Mouse (Mus musculus): ENCODE data around the gene Crat.
A peak's percentile ranks its signal among the peaks of the same experiment; 100 is the strongest.

Gene Crat

DNA sequence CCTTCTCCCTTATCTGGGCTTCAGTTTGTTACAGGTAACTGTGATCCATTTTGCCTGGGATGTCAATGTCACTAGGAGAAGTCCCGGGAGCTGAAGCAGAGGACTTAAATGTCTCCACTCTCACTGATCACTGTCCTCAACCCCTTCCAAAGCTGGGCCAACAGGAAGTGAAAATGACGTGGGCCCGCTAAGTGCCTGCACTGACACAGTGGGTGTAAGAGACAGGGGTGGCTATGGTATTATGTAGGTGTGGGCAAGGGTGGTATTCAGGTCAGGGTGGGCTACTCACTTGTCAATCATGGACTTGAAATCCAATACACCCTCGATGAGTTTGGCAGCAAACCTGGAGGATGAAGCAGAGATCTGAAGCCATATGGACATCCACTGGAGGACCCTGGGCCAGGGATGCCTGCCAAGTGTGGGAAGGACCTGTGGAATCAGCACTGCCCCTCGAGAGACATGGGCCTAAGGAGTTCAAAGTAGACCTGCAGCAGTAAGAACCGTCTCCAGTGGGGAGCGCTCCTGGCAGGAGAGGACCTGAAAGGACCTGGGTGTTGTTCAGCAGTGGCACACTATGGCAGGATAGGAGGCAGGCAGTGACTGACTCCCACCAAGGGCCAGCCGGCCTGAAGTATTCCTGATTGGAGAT lies 7.0 kb downstream of the Crat start:
- DNase-seq (ENCODE audit: low spot score in 2 of 2): no peak

DNA sequence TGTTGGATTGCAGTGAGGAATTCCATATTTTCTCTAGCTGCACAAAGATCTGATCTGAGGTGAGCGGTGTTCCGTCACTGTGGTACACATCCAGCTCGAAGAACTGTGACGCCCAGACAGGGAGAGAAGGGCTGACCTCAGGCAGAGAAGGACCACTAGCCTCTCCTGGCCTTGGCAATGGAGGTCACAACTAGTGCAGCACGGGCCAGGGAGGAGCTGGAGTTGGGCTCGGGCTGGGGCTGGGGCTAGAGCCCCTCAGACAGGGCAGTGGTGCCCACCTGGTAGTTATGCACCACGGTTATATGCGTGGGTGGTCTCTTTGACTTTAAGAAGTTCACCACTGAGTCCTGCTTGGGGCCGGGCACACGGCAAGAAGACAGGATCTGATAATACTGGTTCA lies 7.8 kb downstream of the Crat start:
- no peak for DNase-seq (ENCODE audit: low spot score in 2 of 2)

DNA sequence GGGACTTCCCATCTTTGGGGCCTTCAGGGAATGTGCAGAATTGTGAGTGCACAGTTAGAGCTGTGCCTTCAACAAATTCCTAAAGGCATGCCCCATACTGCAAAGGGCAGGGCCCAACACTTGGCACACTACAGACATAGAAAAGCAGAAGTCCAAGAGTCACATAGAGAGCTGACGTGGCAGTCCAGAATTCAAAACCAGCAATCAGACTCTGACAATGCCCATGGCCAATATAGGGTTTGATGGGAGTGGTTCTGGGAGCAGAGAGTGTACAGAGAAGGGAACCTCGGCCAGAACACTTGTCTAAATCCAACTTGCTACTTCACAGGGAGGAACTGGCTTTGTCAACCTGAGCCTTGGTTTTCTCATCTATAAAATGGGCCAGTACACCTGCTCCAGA lies 8.4 kb downstream of the Crat start:
- DNase-seq (ENCODE audit: low spot score in 2 of 2): no peak

DNA sequence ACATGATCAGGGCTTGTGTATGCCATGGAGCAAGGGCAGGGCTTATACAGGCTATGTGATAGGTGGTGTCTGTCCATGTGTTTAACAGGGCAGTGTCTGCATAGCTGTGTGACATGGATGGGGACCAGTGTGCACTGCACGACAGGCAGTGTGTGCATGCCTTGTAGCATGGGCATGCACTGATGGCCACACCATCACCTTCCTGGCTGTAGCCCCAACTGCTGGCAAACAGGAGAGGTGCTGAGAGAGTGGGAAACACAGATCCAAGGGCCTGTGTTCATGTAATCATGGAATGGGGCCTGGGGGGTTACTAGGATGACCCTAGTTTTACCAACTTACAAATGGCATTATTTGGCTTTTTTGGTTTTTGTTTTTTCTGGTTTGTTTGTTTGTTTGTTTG lies 11.7 kb downstream of the Crat start:
- DNase-seq (ENCODE audit: low spot score in 2 of 2): no peak

DNA sequence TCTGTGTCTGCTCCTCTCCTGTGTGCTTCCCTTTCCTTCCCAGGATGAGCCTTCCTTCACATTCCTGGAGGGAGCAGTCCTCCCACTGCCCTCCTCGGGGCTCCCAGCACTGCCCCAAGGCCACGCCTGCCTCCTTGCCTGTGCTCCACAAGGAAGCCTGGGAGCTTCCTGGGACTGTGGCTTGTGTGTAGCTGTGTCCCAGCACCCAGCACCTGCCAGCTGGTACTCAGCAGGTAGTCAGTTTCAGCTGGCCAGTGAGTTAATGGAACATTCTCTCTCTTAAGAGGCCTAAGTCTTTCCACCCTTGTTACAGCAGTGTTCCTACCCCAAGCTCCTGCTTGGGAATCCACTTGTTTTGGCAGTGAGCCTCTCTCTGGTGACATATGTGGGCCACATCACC lies 12.8 kb downstream of the Crat start:
- DNase-seq (ENCODE audit: low spot score in 2 of 2): no peak

DNA sequence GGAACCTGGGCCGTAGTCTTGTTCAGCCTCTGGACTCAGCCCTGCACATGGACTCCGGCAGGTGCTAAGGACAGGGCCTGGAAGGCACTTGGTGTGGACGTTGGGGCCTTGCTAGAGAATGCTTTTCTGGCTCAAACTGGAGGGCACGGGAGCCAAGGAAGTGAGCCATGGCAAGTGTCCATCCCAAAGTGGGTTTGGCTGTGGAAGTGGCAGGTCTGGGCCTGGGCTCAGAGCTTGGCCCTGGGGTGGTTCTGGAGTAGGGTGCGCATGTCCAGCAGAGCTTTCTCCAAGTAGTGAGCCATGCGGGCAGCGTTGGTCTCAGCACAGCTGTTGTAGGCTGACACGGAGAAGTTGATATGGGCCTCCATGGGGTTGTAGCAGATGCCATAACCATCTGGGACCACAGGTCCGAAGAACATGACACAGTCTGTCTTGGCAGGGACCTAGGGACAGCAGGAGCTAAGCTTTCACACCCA lies 13.2 kb downstream of the Crat start:
- no peak for DNase-seq (ENCODE audit: low spot score in 2 of 2)

DNA sequence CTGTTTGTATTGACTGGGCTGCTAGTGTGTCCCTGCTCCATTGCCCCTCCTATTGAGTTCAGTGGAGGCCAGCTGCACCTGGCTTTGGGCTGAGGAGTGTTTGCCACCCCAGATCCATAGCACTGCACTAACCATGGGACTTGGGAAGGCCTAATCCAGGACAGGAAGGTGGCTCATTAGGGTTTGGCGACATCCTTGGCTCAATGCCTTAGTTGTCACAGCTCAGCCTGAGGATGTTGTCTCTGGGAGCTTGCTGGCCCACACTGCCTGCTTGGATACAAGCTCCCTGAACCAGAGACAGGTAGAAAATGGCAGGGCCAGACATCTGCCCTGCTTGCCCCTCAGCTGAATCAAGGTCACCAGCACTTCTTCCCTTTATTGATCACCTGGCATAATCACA lies 14.0 kb downstream of the Crat start:
- DNase-seq (ENCODE audit: low spot score in 2 of 2): no peak

DNA sequence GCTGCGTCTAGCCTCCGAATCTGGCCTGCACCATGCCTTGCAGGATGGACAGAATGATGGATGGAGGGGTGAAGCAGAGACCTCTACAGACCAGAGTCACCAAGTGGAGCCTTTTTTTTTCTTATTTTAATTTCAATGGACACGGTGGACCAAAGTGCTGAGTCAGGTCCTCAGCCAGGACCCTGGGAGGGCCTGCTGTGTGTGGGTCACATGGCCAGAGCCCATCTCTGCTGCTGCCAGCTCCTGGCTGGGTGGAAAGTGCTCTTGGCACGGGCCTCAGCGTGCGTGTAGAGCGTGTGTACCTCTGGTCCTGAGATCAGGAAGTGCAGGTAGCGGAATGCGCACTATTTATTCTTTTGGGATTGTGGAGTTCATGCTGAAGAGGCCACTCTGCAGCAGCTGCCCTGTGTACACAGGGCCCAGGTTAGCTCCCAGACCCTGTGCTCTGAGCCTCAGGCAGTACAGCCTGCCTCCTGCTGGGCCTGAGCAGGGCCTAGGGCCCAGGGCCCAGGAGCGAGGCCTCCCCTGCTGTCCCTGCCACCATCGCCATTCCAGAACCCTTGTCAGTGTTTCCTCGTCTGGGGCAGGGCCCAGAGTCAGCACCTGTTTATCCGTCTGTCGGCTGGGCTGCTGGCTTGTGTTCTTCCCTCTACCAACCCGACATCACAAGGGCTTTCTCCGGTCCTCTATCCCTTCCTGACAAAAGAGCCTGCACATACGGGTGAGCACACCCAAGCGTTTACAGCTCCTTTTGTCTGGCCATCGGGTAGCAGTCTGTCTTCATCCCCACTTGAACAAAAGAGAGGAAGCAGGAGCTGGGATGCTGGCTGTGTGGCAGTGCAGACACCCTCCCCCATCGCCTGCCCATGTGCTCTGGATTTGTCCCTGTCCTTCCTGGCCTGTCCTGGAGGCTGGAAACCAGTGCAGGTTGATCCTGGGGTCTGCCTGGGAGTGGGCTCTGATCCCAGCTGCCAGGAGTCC lies 16.1 kb downstream of the Crat start:
- no peak for DNase-seq (ENCODE audit: low spot score in 2 of 2)

DNA sequence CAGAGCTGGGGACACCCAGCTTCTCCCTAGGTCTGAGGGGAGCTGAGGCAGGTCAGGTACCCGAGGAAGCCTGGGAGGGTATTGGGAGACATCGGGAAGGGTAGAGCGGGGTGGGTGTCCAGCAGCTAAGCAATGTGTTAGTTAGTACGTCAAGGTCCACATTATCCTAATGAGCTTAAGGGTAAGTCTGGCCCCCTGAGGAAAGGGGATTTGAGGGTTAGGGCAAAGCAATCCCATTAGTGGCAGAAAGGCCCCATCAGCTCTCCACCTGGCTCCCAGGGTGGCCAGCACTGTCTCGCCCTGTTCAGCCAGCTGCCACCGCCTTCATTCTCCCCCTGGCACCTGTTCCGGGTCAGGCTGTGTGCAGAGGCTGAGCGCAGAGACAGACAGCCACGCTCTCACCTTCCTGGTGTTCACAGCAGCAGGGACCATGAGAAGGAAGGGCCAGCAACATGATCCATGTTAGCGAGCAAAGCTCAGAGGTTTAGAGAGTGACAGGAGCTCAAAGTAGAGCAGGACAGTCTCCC lies 17.6 kb downstream of the Crat start:
- DNase-seq (ENCODE audit: low spot score in 2 of 2): no peak

DNA sequence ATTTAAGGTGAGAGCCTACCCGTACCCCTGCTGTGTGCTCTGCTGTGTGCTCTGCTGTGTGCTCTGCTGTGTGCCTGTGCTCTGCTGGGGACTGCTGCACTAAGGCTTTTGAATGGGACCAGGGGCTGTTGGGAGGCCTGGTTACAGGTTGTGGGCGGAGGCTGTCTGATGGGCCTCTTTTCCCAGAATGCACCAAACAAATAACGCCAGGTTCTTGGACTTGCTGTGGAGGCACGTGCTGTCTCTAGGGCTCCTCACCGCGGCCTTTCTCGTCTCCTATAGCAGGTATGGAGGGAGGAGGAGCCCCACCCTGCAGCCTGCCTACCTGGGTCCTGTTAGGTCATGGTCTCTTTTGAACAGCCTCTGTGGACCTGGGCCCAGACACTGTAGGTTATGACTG lies 19.4 kb downstream of the Crat start:
- DNase-seq (ENCODE audit: low spot score in 2 of 2): no peak

DNA sequence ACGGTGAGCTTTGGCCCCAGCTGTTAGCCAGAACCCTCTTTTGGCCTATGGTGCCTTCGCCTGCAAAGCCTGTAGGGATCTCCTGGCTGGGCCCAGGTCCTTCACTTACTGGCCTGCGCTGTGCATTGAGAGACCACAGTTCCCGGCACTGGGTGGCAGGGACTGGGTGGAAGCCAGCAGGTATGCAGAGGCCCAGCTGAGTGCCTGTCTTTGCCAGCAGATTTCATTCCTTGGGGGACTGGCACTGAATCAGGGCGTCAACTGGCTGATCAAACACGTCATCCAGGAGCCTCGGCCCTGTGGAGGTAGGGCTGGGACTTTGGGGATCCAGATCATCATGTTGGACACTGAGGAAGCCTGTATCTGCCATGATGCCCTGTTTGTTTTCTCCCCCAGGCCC lies 19.9 kb downstream of the Crat start:
- no peak for DNase-seq (ENCODE audit: low spot score in 2 of 2)

DNA sequence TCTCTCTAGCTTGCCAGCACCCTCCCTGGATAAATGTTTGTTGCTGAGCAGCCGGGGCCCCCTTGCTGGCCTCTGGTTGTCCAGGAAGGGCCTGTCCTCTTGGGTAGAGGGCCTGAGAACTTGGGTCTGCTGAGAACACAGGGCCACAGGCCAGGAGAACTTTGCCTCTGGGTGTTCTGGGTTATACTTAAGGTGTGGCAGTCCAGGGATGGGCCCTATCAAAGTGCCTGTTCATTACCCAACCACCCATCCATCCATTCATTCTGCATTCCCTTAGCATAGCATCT lies 22.3 kb downstream of the Crat start:
- DNase-seq (ENCODE audit: low spot score in 2 of 2): no peak

DNA sequence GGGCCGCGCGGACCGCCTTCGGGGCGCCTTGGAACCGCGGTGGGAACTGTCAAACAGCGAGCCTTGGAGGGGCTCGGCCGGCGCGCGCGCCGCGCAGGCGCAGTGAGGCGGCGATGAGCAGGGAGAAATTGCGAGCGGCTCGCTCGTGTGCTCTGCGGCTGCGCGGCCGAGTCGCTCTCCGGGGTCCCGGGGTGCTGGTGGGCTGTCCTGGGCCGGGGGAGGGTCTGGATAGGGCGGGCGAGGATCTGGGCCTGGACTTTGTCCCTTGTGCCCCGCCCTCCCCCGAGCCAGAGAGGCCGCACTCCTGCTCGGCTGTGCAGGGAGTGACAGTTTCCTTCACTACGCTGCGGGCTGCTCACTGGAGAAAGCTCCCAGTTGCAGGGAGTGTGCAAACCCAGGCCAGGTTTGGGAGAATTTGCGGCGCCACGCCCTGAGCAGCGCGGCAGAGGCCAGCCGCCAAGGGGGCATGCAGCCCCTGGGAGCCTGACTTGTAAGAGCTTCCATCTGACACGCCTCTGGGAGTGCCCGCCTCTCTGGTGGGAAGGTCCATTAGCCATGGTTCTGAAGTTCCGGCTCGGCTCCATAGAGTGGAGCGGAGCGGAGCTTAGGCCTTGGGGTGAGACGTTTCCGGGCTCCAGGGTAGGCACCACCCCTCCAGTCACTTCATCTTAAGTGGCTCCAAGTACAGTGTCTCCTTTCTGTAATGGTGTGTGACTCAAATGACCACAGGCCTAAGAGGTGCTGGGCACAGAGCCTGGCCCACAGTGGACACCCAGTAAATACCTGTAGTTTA lies 22.8 kb downstream of the Crat start:
- DNase-seq (ENCODE audit: low spot score in 2 of 2): peak; percentile 28 to 80

DNA sequence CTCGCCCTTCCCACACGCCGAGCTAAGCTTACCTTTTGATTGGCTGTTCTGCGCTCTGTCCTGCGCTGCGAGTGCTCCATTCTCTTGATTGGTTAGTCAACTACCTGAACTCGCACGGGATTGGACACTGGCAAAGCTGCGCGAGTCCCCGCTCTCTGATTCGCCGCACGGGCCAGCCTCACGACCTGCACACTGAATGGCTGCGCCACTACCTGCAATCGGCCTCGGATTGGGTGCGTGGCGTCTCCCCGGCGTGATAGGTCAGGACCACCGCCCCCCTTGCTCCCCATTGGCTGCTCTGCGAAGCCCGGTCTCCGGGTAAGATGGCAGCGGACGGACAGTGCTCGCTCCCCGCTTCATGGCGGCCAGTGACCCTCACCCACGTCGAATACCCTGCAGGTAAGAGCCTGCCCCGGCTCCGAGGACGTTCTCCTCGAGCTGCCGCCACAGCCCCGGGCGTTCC lies 23.5 kb downstream of the Crat start, which contains the start of gene Dolpp1:
Gene Dolpp1 (plus strand): TSS at position 141 of the 463 bp plus-strand sequence.
- DNase-seq (ENCODE audit: low spot score in 2 of 2): peak; percentile 93 to 98

DNA sequence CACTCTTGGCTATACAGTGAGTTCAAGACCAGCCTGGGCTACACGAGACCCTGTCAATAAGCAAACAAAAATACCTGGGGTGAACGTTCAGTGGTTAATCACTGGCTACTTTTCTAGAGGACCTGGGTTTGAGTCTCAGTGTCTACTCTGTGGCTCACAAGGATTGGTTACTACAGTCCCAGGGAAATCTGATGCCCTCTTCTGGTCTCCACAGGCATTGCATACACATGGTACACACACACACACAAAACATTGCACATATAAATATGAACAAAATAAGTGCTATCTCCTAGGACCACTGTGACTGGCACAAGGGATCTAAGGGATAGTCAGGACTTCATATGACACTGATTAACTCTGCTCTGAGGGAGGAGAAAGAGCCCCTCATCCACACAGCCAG lies 26.6 kb downstream of the Crat start:
- no peak for DNase-seq (ENCODE audit: low spot score in 2 of 2)

DNA sequence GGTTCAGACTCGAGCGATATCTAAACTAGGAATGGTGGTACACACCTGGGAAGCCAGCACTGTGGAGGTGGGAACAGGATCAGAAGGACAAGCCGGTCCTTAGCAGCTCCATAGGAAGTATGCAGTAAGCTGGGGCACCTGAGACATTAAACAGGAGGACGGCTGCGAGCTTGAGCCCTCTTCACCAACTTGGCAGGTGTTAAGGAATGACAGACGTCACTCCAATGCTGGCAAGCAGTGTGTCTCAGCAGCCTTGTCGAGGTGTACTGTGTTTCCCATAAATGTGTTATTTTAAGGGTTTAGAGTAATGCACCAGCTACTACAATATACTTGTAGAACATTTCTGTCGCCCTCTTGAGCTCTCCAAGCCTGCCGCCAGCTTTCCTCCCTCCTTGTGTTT lies 28.7 kb downstream of the Crat start:
- DNase-seq (ENCODE audit: low spot score in 2 of 2): no peak

DNA sequence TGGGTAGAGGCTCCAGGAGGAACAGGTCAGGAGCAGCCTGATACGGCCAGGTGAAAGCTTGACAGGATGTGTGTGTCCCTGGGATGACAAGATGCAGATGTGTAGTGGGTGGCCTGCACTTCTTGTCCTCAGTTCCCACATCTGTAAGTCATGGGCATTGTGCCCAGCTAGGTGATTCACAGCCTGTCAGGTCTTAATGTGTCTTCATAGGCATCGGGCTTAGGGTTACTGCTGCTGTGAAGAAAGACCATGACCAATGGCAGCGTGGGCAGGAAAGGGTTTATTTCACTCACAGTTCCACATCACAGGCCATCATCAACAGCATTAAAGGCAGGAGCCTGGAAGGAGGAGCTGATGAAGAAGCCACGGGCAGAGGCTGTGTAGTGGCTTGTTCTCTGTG lies 30.0 kb downstream of the Crat start:
- no peak for DNase-seq (ENCODE audit: low spot score in 2 of 2)

DNA sequence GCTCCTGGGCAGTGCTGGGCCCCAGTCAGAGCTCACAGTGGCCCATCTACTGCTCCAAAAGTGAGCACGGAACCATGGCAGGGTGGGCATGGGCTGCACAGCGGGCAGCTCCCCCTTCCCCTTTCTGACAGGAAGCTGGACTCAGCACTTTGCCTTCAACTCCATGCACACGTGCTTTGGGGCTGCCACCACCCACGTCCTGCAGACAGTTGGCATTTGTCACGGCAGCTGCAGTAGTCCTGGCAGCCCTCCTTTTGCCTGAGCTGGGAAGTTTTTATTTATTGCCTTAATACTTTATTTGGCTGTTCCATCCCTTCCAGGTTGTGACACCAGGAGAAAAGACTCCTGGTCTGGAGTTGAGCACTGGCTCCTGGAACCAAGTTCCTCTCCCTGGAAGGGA lies 30.8 kb downstream of the Crat start:
- no peak for DNase-seq (ENCODE audit: low spot score in 2 of 2)

DNA sequence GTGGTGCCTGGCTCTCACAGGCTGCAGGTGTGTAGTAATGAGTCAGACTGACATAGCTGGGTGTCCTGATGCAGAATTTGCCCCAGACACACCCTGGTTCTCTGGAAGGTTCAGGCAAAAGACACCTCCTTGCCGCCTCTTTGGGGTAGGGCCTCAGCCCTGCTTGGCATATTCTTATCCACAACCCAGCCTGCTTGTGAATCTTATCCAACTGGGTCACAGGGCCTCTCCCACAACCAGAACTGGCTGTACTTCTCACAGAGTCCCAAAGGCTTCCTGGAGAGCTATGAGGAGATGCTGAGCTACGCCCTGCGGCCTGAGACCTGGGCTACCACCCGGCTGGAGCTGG lies 34.3 kb downstream of the Crat start:
- no peak for DNase-seq (ENCODE audit: low spot score in 2 of 2)

DNA sequence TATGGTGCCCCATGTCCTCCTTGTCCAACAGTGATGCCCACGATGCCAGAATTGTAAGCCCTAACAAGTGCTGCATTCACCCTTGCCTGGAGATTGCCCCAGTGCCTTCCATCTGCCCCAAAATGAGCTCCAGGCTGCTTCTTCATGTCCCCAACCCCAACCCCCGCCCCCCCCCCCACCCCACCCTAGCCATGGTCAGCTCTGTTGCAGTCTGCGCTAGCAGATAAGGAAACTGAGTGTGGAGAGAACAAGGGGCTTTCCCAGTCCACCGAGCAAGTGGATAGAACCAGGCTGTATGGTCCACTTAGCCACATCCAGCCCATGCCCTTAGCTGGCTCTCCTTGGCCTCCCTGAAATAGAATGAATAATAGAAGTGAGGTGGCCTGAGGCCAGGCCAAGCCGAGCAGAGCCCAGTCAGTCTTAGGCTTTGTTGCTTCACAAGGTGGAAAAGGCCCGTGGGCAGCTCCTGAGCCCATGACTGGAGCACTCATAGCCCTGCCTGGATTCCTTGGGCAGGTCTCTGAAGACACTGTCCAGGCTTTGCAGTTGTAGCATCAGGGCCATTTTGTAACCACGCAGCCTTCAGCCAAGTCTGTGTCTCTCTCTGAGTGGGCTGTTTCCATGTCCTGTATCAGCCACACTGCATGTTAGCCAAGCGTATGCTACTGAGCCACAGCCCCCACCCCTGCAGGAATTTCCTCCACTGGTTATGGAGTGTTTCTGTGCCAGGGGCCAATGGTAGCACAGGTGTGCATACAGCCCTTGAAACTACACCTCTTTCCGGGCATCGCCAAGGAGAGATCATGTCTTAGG lies 34.8 kb downstream of the Crat start:
- DNase-seq (ENCODE audit: low spot score in 2 of 2): no peak

DNA sequence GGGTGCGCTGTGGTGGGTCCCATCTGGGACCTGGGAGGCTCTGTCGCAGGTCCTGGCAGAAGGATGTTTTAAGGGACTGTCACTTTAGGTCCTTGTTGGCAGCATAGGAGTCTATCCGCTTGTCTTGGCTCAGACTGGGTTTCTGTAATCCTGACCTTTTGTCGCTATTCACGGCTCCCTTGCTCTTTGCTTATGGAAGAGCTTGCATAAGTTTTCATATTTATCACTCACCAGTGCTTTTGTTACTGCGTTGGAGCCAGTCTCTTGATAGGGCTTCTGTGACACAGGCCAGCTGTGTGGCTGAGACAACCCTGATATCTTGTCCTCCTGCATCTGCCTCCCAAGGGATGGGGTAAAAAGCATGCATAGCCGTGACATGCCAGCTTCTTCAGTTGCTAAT lies 36.3 kb downstream of the Crat start:
- no peak for DNase-seq (ENCODE audit: low spot score in 2 of 2)

Measured in thymus, postnatal 10 days (tissue).